Mouse (Mus musculus) adrenal gland, postnatal 36 days (tissue): Measurements from ENCODE around the gene Mea1. TPM values are rescaled to one million over a fixed set of nuclear protein-coding genes. Genes with fewer than 3 reads are reported as not detected.
A peak's percentile ranks its signal among the peaks of the same experiment; 100 is the strongest.

Experiments
- DNase-seq, 2 experiments: peaks; one replicate each; pipeline ENCODE4 v3.0.0; 2021; ENCODE audit warnings: mixed read lengths in 1 of 2
- total RNA-seq, 2 experiments: library from RNA; stranded (reverse); gene quantifications; 2 replicates each; pipeline ENCODE4 v1.2.3; 2021

Gene Mea1
- total RNA-seq, 2 experiments from 2014 or later, result 94.2 to 104 TPM

- DNase-seq, result no peak
Observed at GRCm38 (mm10) chr17:46703971-46704886, 25.6 kb downstream of the Mea1 start.

- DNase-seq, result peak; percentile 96 to 97
Observed at GRCm38 (mm10) chr17:46704887-46705835, 26.6 kb downstream of the Mea1 start, which contains the start of gene Ppp2r5d. Gene Ppp2r5d (minus strand): TSS chr17:46705111.

GRCm38 (mm10) chr17:46706375-46707089 is 27.9 kb downstream of the Mea1 start:
- no peak for DNase-seq

- DNase-seq, result peak; percentile 95 to 96
Observed at GRCm38 (mm10) chr17:46710959-46711597, 32.5 kb downstream of the Mea1 start, which contains the start of gene Pex6. Gene Pex6 (plus strand): TSS chr17:46711463.

GRCm38 (mm10) chr17:46711612-46712271 is 33.1 kb downstream of the Mea1 start:
- peak; percentile 80 to 84 for DNase-seq

GRCm38 (mm10) chr17:46712442-46712841 is 33.8 kb downstream of the Mea1 start:
- no peak for DNase-seq

GRCm38 (mm10) chr17:46713849-46714248 is 35.3 kb downstream of the Mea1 start:
- no peak for DNase-seq

GRCm38 (mm10) chr17:46714756-46715481 is 36.3 kb downstream of the Mea1 start:
- no peak for DNase-seq

- peak; percentile 50 to 52 for DNase-seq
Observed at GRCm38 (mm10) chr17:46721077-46721476, 42.5 kb downstream of the Mea1 start.

- DNase-seq, result no peak
Observed at GRCm38 (mm10) chr17:46724477-46725084, 46.0 kb downstream of the Mea1 start.

GRCm38 (mm10) chr17:46725273-46725672 is 46.7 kb downstream of the Mea1 start:
- no peak for DNase-seq

- DNase-seq, result no peak
Observed at GRCm38 (mm10) chr17:46725731-46726645, 47.4 kb downstream of the Mea1 start.

GRCm38 (mm10) chr17:46727271-46727670 is 48.7 kb downstream of the Mea1 start:
- no peak for DNase-seq

- peak in 1 of 2 experiments; percentile 49 for DNase-seq
Observed at GRCm38 (mm10) chr17:46728021-46728420, 49.4 kb downstream of the Mea1 start.

GRCm38 (mm10) chr17:46728496-46728895 is 49.9 kb downstream of the Mea1 start:
- no peak for DNase-seq

- DNase-seq, result no peak
Observed at GRCm38 (mm10) chr17:46728904-46729318, 50.3 kb downstream of the Mea1 start, which contains the start of gene Gnmt. Gene Gnmt (minus strand): TSS chr17:46729168.
